ENCODE assay signal across 15 mouse cellular contexts in genomic region chr1:40272204-40272603, GRCm38 (mm10).
"Had no signal": no experiment of that assay in that cellular context is flagged by ENCODE, and none has a peak within 500 bp of the region (broad histone marks: within the 10 kb centered on the region; RNA-seq: fewer than 3 reads in every experiment).

No protein-coding gene starts in this region.

- H3K4me2 ChIP-seq: liver, embryonic 13.5 days; liver, embryonic 15.5 days; lung, embryonic 14.5 days; midbrain, embryonic 13.5 days; midbrain, embryonic 15.5 days; neural tube, embryonic 12.5 days; stomach, embryonic 15.5 days had no signal

- H3K4me3 ChIP-seq: liver, embryonic 13.5 days; liver, embryonic 15.5 days; midbrain, embryonic 10.5 days; midbrain, embryonic 13.5 days; midbrain, embryonic 15.5 days; neural tube, embryonic 12.5 days; stomach, embryonic 15.5 days had no signal

- H3K36me3 ChIP-seq: liver, embryonic 13.5 days; liver, embryonic 15.5 days; midbrain, embryonic 10.5 days; midbrain, embryonic 13.5 days; midbrain, embryonic 15.5 days; neural tube, embryonic 12.5 days; stomach, embryonic 15.5 days had no signal

- H3K27ac ChIP-seq: liver, embryonic 13.5 days; liver, embryonic 15.5 days; midbrain, embryonic 10.5 days; midbrain, embryonic 13.5 days; midbrain, embryonic 15.5 days; neural tube, embryonic 12.5 days; stomach, embryonic 15.5 days had no signal

- H3K9ac ChIP-seq: liver, embryonic 13.5 days; liver, embryonic 15.5 days; lung, embryonic 14.5 days; midbrain, embryonic 13.5 days; midbrain, embryonic 15.5 days; neural tube, embryonic 12.5 days; stomach, embryonic 15.5 days had no signal

- ATAC-seq: midbrain, embryonic 13.5 days; midbrain, embryonic 15.5 days had no signal

- H3K9me3 ChIP-seq: liver, embryonic 13.5 days; liver, embryonic 15.5 days; midbrain, embryonic 10.5 days; midbrain, embryonic 13.5 days; midbrain, embryonic 15.5 days; neural tube, embryonic 12.5 days; stomach, embryonic 15.5 days had no signal

- H3K4me1 ChIP-seq: midbrain, embryonic 10.5 days; midbrain, embryonic 13.5 days; midbrain, embryonic 15.5 days; neural tube, embryonic 12.5 days had no signal

- DNase-seq: liver, embryonic 13.5 days; lung, adult 18-20 months; lung, embryonic 14.5 days; lung, postnatal 10 days; lung, postnatal 4 days; right cerebral cortex, postnatal 14 days; thymus, adult 2 months; thymus, postnatal 25 days; thymus, postnatal 4 days had no signal

- H3K27me3 ChIP-seq: neural tube, embryonic 12.5 days; stomach, embryonic 15.5 days had no signal
